Mouse (Mus musculus) limb, embryonic 14.5 days (tissue): ENCODE results near the gene Rec114. TPM values are rescaled to one million over a fixed set of nuclear protein-coding genes. Genes with fewer than 3 reads are reported as not detected.

Experiments
- ATAC-seq: fragments of 200-750 bp; cut with Nextera tagmentation; 2 replicates; pipeline ENCODE4 v1.8.0; 2017; ENCODE audit warnings: low read depth, moderate number of reproducible peaks, moderate TSS enrichment; ENCODE audit not compliant: low FRiP score
- DNase-seq: peaks from one replicate; pipeline ENCODE4 v3.0.0-alpha.2; 2015; ENCODE audit warnings: low spot score
- H3K27ac ChIP-seq: fragments of 300-500 bp; sonication (generic); replicated peaks from 2 replicates; pipeline ENCODE4 v1.5.1; 2014; ENCODE audit warnings: low read depth, mild to moderate bottlenecking, low read length, moderate library complexity, mixed read lengths
- H3K27me3 ChIP-seq: fragments of 300-500 bp; sonication (generic); 2 replicates; pipeline ENCODE4 v1.6.1; 2014; ENCODE audit warnings: low read length, mixed read lengths; ENCODE audit not compliant: control insufficient read depth, insufficient read depth
- H3K36me3 ChIP-seq: fragments of 300-500 bp; sonication (generic); 2 replicates; pipeline ENCODE4 v1.6.1; 2014; ENCODE audit warnings: mild to moderate bottlenecking, low read length, moderate library complexity, mixed read lengths; ENCODE audit not compliant: control insufficient read depth, insufficient read depth
- H3K4me1 ChIP-seq: fragments of 300-500 bp; sonication (generic); 2 replicates; pipeline ENCODE4 v1.6.1; 2014; ENCODE audit warnings: antibody characterized with exemption, low read length, mixed read lengths; ENCODE audit not compliant: control insufficient read depth, insufficient read depth
- H3K4me2 ChIP-seq: fragments of 300-500 bp; sonication (generic); replicated peaks from 2 replicates; pipeline ENCODE4 v1.6.1; 2014; ENCODE audit warnings: low read depth, mild to moderate bottlenecking, low read length, moderate library complexity; ENCODE audit not compliant: severe bottlenecking
- H3K4me3 ChIP-seq: fragments of 300-500 bp; sonication (generic); replicated peaks from 2 replicates; pipeline ENCODE4 v1.5.1; 2014; ENCODE audit warnings: low read length
- H3K9ac ChIP-seq: fragments of 300-500 bp; sonication (generic); 2 replicates; pipeline ENCODE4 v1.6.1; 2014; ENCODE audit warnings: mild to moderate bottlenecking, low read depth, low read length, moderate library complexity; ENCODE audit not compliant: severe bottlenecking
- H3K9me3 ChIP-seq: fragments of 300-500 bp; sonication (generic); 2 replicates; pipeline ENCODE4 v1.6.1; 2016; ENCODE audit warnings: low read length; ENCODE audit not compliant: control insufficient read depth
- POLR2A ChIP-seq: fragments of 200-500 bp; IDR thresholded peaks from 2 replicates; pipeline ENCODE4 v1.8.0; 2012; ENCODE audit warnings: inconsistent platforms, mild to moderate bottlenecking, moderate library complexity, borderline replicate concordance; ENCODE audit not compliant: insufficient read depth, insufficient read length; ENCODE audit errors: extremely low read depth
- WGBS: fragments of 180-500 bp; shearing (Covaris S2); extraction: QIAGEN DNeasy Blood & Tissue Kit; methylation state at CpG from one replicate; pipeline ENCODE4 v1.1.7; 2014; 5-methylcytosine and 5-hydroxymethylcytosine counted together
- polyA plus RNA-seq, 2 experiments: library from polyadenylated mRNA; depleted of rRNA in 1 of 2; stranded (reverse) in 1 of 2; unstranded in 1 of 2; fragments of >200 nt; fragmentation: Nextera tagmentation in 1 of 2; extraction: Ambion mirVana in 1 of 2; gene quantifications; 2 replicates each; pipeline versions ENCODE4 v1.2.1 to v1.2.3; 2012 to 2014

Rec114 gene
- polyA plus RNA-seq, 2 experiments: 1.0 to 2.4 TPM

- no peak overlapping the region for H3K4me2 ChIP-seq
- DNase-seq (no peak), ATAC-seq (no peak)
- 80% methylated on average over 4 of the region's 4 CpGs for WGBS
- H3K4me1 ChIP-seq: no peaks in the 10 kb centered on the region
- no peak for TF ChIP-seq POLR2A
- no peak overlapping the region for H3K27ac ChIP-seq
- H3K27me3 ChIP-seq: no peaks in the 10 kb centered on the region
- no peak overlapping the region for H3K9ac ChIP-seq
- H3K4me3 ChIP-seq: no peak overlapping the region
- H3K36me3 ChIP-seq: peaks cover 22% of the 10 kb centered on the region
- no peaks in the 10 kb centered on the region for H3K9me3 ChIP-seq
These were observed 89.3 kb downstream of the Rec114 start for GRCm38 (mm10) chr9:58654494-58654893.

GRCm38 (mm10) chr9:58651993-58652392 lies 91.8 kb downstream of the Rec114 start:
- WGBS: 55% methylated on average over 4 of the region's 4 CpGs
- Histone ChIP-seq H3K27me3 (no peaks in the 10 kb centered on the region), H3K9ac (no peak overlapping the region), H3K4me2 (no peak overlapping the region), H3K36me3 (peaks cover 14% of the 10 kb centered on the region), H3K9me3 (no peaks in the 10 kb centered on the region), H3K27ac (no peak overlapping the region), H3K4me3 (no peak overlapping the region), H3K4me1 (no peaks in the 10 kb centered on the region)
- no peak for TF ChIP-seq POLR2A
- no peak for ATAC-seq
- peak; percentile 91 for DNase-seq

- H3K4me2 ChIP-seq: no peak overlapping the region
- ATAC-seq (no peak), DNase-seq (no peak)
- no peaks in the 10 kb centered on the region for H3K4me1 ChIP-seq
- H3K4me3 ChIP-seq: no peak overlapping the region
- H3K36me3 ChIP-seq: peaks cover 23% of the 10 kb centered on the region
- TF ChIP-seq POLR2A: no peak
- H3K27ac ChIP-seq: no peak overlapping the region
- H3K27me3 ChIP-seq: no peaks in the 10 kb centered on the region
- no peaks in the 10 kb centered on the region for H3K9me3 ChIP-seq
- 61% methylated on average over 4 of the region's 4 CpGs for WGBS
- H3K9ac ChIP-seq: no peak overlapping the region
These were observed 94.5 kb downstream of the Rec114 start for GRCm38 (mm10) chr9:58649265-58649626.

GRCm38 (mm10) chr9:58648406-58649264 lies 95.1 kb downstream of the Rec114 start:
- no peak for TF ChIP-seq POLR2A
- no peaks in the 10 kb centered on the region for H3K27me3 ChIP-seq
- WGBS: 85% methylated on average over 6 of the region's 6 CpGs
- no peak overlapping the region for H3K27ac ChIP-seq
- no peaks in the 10 kb centered on the region for H3K4me1 ChIP-seq
- ATAC-seq (no peak), DNase-seq (no peak)
- H3K4me2 ChIP-seq: no peak overlapping the region
- peaks cover 29% of the 10 kb centered on the region for H3K36me3 ChIP-seq
- H3K4me3 ChIP-seq: no peak overlapping the region
- H3K9ac ChIP-seq: no peak overlapping the region
- no peaks in the 10 kb centered on the region for H3K9me3 ChIP-seq

GRCm38 (mm10) chr9:58630441-58630840 lies 113.3 kb downstream of the Rec114 start:
- Histone ChIP-seq H3K4me3 (no peak overlapping the region), H3K27me3 (no peaks in the 10 kb centered on the region), H3K9me3 (no peaks in the 10 kb centered on the region), H3K4me2 (no peak overlapping the region), H3K27ac (no peak overlapping the region), H3K9ac (no peak overlapping the region), H3K36me3 (peaks cover 16% of the 10 kb centered on the region), H3K4me1 (no peaks in the 10 kb centered on the region)
- no peak for DNase-seq
- WGBS: 60% methylated on average over 2 of the region's 2 CpGs
- ATAC-seq: no peak
- TF ChIP-seq POLR2A: no peak
